ENCODE assay signal across 11 mouse cellular contexts in genomic region chr3:17847609-17848008, GRCm38 (mm10).
DNase-seq lines count a peak whose midpoint lies in the region; ATAC-seq and TF ChIP-seq lines count a peak whose summit lies in the region.
"Had no signal": no experiment of that assay in that cellular context is flagged by ENCODE, and none has a peak within 500 bp of the region (broad histone marks: within the 10 kb centered on the region; RNA-seq: fewer than 3 reads in every experiment).

No protein-coding gene starts in this region.

- TF ChIP-seq POLR2A in cortical plate, adult 2 months (IDR thresholded peaks at IDR 0.05; ENCODE audit: extremely low read depth, insufficient read depth, low read length) = no peak

- no peak overlapping the region for H3K4me3 ChIP-seq in cortical plate, adult 2 months (ENCODE audit: insufficient read depth, low read length)
- H3K4me3 ChIP-seq in hindbrain, embryonic 11.5 days (ENCODE audit: low read depth, low read length) = no peak overlapping the region
- H3K4me3 ChIP-seq in neural tube, embryonic 15.5 days (replicated peaks) = no peak overlapping the region
- H3K4me3 ChIP-seq: hindbrain, embryonic 12.5 days had no signal

- peak overlapping the region; percentile 29; the same call in 1 of the 2 replicates for H3K27ac ChIP-seq in cortical plate, adult 2 months (ENCODE audit: insufficient read depth, low read length)
- H3K27ac ChIP-seq in hindbrain, embryonic 11.5 days (ENCODE audit: low read depth, low read length) = no peak overlapping the region
- no peak overlapping the region for H3K27ac ChIP-seq in neural tube, embryonic 15.5 days (replicated peaks)
- H3K27ac ChIP-seq: hindbrain, embryonic 12.5 days had no signal

- no peak for TF ChIP-seq CTCF in cortical plate, adult 2 months (IDR thresholded peaks at IDR 0.05; ENCODE audit: extremely low read depth, insufficient read depth, low read length)

- peaks cover 2% of the 10 kb centered on the region; the same call in 1 of the 2 replicates for H3K4me1 ChIP-seq in cortical plate, adult 2 months (ENCODE audit: control insufficient read depth, insufficient read depth, low read length)
- H3K4me1 ChIP-seq in hindbrain, embryonic 11.5 days (replicated peaks; ENCODE audit: control insufficient read depth, insufficient read depth, low read length) = no peaks in the 10 kb centered on the region
- no peaks in the 10 kb centered on the region for H3K4me1 ChIP-seq in neural tube, embryonic 15.5 days
- H3K4me1 ChIP-seq: hindbrain, embryonic 12.5 days had no signal

- H3K36me3 ChIP-seq in hindbrain, embryonic 11.5 days (ENCODE audit: control insufficient read depth, insufficient read depth, low read length) = no peaks in the 10 kb centered on the region
- H3K36me3 ChIP-seq in neural tube, embryonic 15.5 days = no peaks in the 10 kb centered on the region
- H3K36me3 ChIP-seq: hindbrain, embryonic 12.5 days had no signal

- H3K4me2 ChIP-seq in hindbrain, embryonic 11.5 days (replicated peaks; ENCODE audit: low read depth, low read length) = no peak overlapping the region
- no peak overlapping the region for H3K4me2 ChIP-seq in neural tube, embryonic 15.5 days
- H3K4me2 ChIP-seq: hindbrain, embryonic 12.5 days had no signal

- no peaks in the 10 kb centered on the region for H3K9me3 ChIP-seq in hindbrain, embryonic 11.5 days (ENCODE audit: control insufficient read depth, low read length)
- no peaks in the 10 kb centered on the region for H3K9me3 ChIP-seq in neural tube, embryonic 15.5 days (replicated peaks)
- H3K9me3 ChIP-seq: hindbrain, embryonic 12.5 days had no signal

- peak; percentile 35 for DNase-seq in layer of hippocampus, adult 11-12 months (ENCODE audit: low spot score)
- DNase-seq in layer of hippocampus, adult 9-10 months (ENCODE audit: low spot score) = no peak
- peak; percentile 51 to 64 for DNase-seq in layer of hippocampus, postnatal 36 days
- no peak for DNase-seq in thymus, postnatal 14 days
- DNase-seq in hindbrain, embryonic 11.5 days (ENCODE audit: low spot score) = no peak
- DNase-seq: kidney, adult 11 months; thymus, adult 2 months had no signal

- no peaks in the 10 kb centered on the region for H3K27me3 ChIP-seq in hindbrain, embryonic 11.5 days (ENCODE audit: control insufficient read depth, insufficient read depth, low read length)
- no peaks in the 10 kb centered on the region for H3K27me3 ChIP-seq in neural tube, embryonic 15.5 days (replicated peaks)
- H3K27me3 ChIP-seq: hindbrain, embryonic 12.5 days had no signal

- no peak overlapping the region for H3K9ac ChIP-seq in hindbrain, embryonic 11.5 days (ENCODE audit: low read depth, low read length)
- no peak overlapping the region for H3K9ac ChIP-seq in neural tube, embryonic 15.5 days (replicated peaks)
- H3K9ac ChIP-seq: hindbrain, embryonic 12.5 days had no signal

- ATAC-seq in hindbrain, embryonic 11.5 days (ENCODE audit: low FRiP score) = no peak
- no peak for ATAC-seq in neural tube, embryonic 15.5 days (ENCODE audit: low FRiP score)
- ATAC-seq: activated CD4-positive, CD25-positive, alpha-beta regulatory T cell, adult 4 months had no signal

- WGBS in hindbrain, embryonic 11.5 days = 77% methylated on average over 7 of the region's 7 CpGs
- 84% methylated on average over 7 of the region's 7 CpGs for WGBS in neural tube, embryonic 15.5 days

Comparison
In these comparisons a context has a peak if more than half of its experiments do, and no peak if none do; other contexts are left out.
1. DNase-seq: peak in layer of hippocampus, adult 11-12 months (single experiment) and layer of hippocampus, postnatal 36 days (2 of 2); none in layer of hippocampus, adult 9-10 months (single experiment), thymus, postnatal 14 days (single experiment) and hindbrain, embryonic 11.5 days (single experiment).